Mouse (Mus musculus) left cerebral cortex, postnatal 4 days (tissue): ENCODE data around the gene Gm20517. TPM values are rescaled to one million over a fixed set of nuclear protein-coding genes. Genes with fewer than 3 reads are reported as not detected.
A peak's percentile ranks its signal among the peaks of the same experiment; 100 is the strongest.

ENCODE experiments used
- DNase-seq: peaks from one replicate; pipeline ENCODE4 v3.0.0-alpha.2; 2022
- intact Hi-C: fragments of 180-260 bp; cut with DNase I; formaldehyde crosslinking; loops from one replicate; pipeline ENCODE4 v1.15.1; 2025
- total RNA-seq, 2 experiments: library from RNA; stranded (reverse); gene quantifications; 2 replicates each; pipeline ENCODE4 v1.2.3; 2021

Gene Gm20517
- total RNA-seq, 2 experiments from 2014 or later: 4.8 to 6.6 TPM

DNA sequence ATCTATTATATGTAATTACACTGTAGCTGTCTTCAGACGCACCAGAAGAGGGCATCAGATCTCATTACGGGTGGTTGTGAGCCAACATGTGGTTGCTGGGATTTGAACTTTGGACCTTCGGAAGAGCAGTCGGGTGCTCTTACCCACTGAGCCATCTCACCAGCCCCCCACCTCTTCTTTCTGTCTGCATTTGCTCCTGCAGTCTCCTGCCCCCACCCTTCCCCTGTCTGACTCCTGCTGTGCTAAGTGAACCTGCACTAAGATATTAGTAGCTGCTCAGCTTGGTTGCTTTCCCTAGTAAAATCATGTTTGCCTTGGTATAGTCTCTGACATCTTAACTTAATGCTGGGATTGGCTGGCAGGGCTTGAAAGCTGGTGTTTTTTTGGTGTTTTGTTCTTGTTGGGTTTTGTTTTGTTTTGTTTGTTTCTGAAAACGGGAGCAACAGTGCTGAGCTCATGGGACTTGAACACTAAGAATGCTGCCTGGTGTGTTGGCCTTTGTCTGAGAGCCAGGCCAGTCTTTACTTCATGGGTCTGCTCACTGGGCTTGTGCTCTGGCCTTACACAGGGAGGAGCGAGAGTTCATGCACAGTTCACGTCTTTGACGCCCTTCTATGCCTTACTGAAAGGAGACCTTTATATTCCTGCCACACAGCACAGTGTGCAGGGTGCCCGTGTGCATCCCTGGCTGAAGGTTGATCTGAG lies 51.8 kb downstream of the Gm20517 start:
- no peak for DNase-seq
- intact Hi-C loops: no loop called here

- intact Hi-C loops: no loop called here
- no peak for DNase-seq
These were observed 53.1 kb downstream of the Gm20517 start for GRCm38 (mm10) chr17:47664474-47664873.

GRCm38 (mm10) chr17:47669166-47669565 lies 57.8 kb downstream of the Gm20517 start:
- intact Hi-C loops: no loop called here
- DNase-seq: no peak

GRCm38 (mm10) chr17:47671988-47672310 lies 60.6 kb downstream of the Gm20517 start:
- intact Hi-C loops: no loop called here

DNA sequence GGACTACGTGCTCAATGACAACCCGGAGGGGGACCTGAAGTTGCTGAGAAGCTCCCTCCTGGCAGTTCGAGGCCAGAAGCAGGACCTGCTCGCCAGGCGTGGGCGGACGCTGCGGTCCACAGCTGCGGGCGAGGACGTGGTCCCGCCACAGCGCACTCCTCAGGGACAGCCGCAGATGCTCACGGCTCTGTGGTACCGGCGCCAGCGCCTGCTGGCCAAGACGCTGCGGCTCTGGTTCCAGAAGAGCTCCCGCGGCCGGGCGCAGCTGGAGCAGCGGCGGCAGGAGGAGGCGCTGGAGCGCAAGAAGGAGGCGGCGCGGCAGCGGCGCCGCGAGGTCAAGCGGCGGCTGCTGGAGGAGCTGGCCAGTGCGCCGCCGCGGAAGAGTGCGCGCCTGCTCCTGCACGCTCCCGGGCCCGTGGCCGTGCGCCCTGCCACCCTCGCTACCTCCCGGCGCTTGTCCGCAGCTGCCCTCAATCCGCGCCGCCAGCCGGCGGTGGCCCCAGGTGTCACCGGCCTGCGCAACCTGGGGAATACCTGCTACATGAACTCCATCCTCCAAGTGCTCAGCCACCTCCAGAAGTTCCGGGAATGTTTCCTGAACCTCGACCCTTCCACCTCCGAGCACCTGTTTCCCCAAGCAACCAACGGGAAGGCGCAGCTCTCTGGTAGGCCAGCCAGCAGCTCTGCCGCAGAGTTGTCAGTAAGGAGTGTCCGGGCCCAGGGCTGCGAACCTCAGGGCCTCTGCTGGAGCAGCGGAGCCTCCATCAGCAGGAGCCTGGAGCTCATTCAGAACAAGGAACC lies 61.1 kb downstream of the Gm20517 start:
- intact Hi-C loops: no loop called here
- DNase-seq: peak; percentile 31

More at GRCm38 (mm10) chr17:47671988-47672310, 60.6 kb downstream of the Gm20517 start:
- DNase-seq: no peak

DNA sequence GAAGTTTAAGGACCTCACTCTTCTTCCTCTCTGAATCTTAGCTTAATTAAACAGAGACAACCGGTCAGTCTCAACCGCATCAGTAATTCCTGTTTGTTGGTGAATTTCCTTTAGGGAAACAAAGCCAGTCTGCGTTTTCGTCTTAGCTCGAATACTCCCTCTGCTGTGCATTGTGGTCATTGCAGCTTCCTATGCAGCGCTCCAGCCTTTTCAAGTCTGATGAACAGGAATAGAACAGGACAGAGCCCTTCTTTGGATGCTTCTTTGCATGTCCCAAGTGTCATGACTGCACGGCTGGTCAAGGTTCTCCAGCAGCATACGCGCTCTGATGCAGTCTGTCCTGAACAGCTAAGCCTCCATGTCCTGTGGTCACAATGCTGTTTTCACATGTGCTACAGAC lies 65.2 kb downstream of the Gm20517 start:
- peak; percentile 71 for DNase-seq
- intact Hi-C loops: loop anchor here (5.0 kb wide), 1 partner anchor 64 kb away; the partner anchor contains the start of genes Bysl, Gm20517 and Med20

DNA sequence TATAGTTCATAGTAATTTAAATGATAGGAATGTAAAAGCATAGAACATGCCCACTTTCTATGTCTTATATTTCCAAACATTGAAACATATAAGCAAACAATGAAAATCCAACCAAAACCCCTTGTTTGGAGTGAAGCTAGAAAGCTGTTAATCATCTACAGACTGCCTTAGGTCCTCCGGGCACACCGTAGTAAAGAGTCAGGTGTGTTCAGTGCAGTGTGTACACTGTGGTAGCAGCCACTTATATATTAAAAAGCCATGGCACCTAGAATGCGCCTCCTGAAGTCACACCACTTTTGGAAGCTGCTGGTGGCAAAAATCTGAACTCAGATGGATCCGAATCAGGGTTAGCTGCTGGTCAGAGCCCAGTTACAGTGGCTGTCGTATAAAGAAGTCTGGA lies 66.8 kb downstream of the Gm20517 start:
- intact Hi-C loops: loop anchor here (5.0 kb wide), 1 partner anchor 66 kb away; the partner anchor contains the start of genes Bysl, Gm20517 and Med20
- DNase-seq: no peak

DNA sequence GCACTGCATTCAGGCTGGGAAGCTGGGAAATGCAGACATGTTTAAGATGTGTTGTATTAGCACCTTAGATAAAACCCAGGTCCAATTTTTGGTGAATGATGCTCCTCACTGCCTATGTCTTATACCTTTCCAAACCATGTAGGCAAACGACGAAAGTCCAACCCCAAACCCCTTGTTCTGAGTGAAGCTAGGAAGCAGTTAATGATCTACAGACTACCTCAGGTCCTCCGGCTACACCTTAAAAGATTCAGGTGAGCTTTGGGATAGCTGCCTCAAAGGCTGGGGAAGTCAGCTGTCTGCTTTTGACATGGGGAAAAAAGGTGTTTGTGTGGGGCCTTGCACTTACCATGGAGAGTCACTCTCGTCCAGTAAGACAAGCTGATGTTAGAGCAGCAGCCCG lies 67.3 kb downstream of the Gm20517 start:
- intact Hi-C loops: loop anchor here (5.0 kb wide), 1 partner anchor 66 kb away; the partner anchor contains the start of genes Bysl, Gm20517 and Med20
- no peak for DNase-seq

- intact Hi-C loops: no loop called here
- DNase-seq: no peak
These were observed 71.4 kb downstream of the Gm20517 start for GRCm38 (mm10) chr17:47682836-47683235.

GRCm38 (mm10) chr17:47687409-47688343 lies 76.3 kb downstream of the Gm20517 start:
- intact Hi-C loops: no loop called here
- peak; percentile 96 for DNase-seq

GRCm38 (mm10) chr17:47688344-47688607 lies 76.9 kb downstream of the Gm20517 start, which contains the start of gene Tomm6:
Gene Tomm6, minus strand, starts transcription at chr17:47688386.
- intact Hi-C loops: no loop called here
- DNase-seq: no peak

DNA sequence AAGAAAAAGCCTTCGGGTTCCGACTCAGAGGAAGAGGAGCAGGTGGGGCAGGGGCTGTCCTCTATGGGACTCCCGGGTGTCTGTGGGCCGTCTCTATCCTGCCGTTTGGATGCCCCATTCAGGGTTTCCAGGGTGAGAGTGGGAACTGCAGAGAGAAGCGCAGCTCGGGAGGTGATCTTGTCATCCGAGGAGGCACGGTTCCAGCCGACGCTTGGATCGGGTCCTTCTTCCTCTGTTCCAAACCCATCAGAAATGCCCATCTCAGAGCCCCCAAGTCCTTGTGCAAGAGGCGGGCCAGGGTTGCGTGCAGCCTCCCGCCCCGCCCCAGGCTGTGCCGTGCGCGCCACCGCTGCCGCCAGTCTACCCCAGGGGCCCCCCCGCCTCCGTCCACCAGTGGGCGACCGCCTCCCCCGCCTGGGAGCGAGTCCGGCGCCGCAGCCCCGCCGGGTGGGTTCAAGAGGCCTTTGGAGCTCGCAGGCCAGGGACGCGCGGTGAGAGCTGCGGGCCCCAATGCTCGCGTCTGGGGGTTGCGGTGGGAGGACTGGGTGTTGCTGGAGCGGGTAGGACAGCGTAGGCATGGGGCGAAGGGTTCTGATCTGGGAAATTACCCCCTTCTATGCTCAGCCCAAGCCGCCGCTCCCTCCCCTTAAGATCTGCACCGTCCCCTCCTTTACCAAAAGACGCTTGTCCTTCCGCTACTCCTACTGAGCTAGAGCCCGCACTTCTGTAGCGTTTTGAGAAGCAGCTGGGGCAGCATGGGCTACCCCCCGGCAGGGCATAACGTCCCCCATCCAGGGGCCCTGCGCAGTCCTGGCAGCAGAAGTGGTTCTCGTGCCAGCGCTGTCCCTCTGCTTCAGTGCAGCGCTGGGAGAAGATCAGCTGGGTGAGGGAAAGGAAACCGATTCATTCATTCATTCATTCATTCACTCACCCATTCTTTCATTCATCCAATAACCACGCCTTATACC lies 77.5 kb downstream of the Gm20517 start, which contains the start of gene Frs3:
Gene Frs3, plus strand, starts transcription at position 423 of the 968 bp plus-strand sequence.
- DNase-seq: peak; percentile 78
- intact Hi-C loops: no loop called here

DNA sequence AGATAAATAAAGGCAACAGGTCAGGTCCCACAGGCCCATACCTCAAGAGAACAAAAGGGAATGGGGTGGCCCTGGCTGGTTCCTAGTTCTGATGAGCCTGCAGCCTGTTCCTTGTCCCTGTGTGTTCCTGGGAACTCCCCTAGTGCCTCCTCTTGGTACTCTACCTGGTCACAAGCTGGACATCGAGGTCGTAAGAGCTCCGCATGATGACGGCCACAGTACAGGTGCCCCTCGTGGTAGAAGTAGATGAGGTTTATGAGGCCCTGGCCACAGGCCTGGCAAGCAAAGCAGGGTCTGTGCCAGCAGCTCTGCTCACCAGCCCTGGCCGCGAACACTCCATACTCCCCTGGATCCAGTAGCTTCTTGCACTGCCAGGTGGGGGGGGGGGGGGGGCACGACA lies 78.5 kb downstream of the Gm20517 start:
- intact Hi-C loops: no loop called here
- DNase-seq: no peak

- intact Hi-C loops: no loop called here
- no peak for DNase-seq
These were observed 80.3 kb downstream of the Gm20517 start for GRCm38 (mm10) chr17:47691650-47692049.

DNA sequence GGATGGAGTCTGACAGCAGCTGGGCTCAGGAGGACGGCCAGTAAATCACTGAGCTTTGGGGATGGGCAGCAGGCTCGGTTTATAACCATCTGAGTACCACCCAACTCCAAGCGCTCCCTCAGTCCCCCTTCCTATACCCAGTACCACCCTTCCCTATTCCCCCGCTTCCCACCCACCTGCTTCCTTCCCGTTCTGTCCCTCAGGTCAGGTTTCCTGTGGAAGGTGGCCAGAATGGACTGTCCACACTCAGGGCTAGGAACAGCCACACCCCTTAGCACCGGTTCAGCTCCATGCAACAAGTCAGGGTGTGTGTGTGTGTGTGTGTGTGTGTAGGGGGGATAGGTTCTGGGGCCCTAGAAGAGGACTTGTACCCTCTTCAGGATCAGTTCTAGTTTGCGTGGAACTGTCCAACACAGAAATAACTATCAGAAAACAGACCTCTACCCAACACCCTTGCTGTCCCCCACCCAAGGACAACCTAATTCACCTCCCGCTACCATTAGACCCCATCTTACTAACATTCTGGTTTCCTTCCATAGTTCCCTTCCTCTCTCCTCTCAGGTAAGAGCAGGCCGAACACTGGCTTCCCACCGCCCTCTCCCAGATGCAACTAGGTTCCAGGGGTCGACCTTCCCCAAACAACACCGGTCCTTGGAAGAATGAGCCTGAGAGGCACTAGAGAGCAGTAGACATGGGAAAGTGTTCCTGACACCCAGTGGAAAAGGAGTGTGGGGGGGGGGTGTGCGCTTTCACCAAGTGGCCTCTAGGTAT lies 82.5 kb downstream of the Gm20517 start:
- no peak for DNase-seq
- intact Hi-C loops: no loop called here

DNA sequence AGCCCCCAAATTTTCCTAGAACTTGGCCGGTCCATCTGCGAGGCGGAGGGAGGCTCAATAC lies 82.9 kb downstream of the Gm20517 start, which contains the start of gene Gm21981:
Gene Gm21981, minus strand, starts transcription at position 14 of the 61 bp plus-strand sequence.
- no peak for DNase-seq
- intact Hi-C loops: no loop called here

- peak; percentile 99 for DNase-seq
- intact Hi-C loops: no loop called here
These were observed 83.3 kb downstream of the Gm20517 start, which contains the start of gene Prickle4 for GRCm38 (mm10) chr17:47694503-47695336. Gene Prickle4, minus strand, starts transcription at chr17:47694736.

DNA sequence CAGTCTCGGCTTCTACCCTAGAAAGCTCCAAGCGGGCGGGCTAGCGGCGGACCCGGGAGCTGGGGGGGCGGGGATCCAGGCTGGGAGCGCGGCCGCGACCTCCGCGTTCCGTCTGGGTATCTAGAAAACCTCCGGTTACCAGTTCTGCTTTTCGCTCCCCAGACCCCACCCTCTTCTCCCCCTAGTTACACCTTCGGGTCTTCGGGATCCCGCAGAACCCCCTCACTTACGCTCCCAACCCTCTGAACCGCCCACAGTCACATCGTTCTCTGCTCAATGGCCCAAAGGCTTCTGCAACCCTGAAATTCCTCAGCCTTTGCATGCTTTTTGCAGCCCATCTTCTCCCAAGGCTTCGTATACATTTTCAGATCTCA lies 83.9 kb downstream of the Gm20517 start:
- DNase-seq: no peak
- intact Hi-C loops: no loop called here

DNA sequence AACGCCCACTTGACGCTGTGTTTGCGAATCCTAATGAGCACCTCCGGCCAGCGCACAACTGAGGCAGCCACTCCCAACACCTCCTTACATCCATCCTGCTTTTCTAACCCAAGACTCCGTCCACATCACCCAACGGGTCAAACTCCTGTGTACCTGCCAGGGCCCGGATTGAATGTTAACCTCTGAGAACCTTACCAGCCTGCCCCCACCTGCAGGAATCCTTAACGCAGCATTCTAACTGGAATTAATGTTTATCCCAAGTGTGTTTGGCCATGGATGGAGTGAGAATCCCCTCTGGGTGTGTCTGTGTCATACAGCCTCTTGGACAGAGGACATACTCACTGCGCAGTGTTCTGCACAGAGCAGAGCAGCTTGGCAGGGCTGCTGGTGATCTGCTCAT lies 86.8 kb downstream of the Gm20517 start:
- no peak for DNase-seq
- intact Hi-C loops: no loop called here
